Comparison of ENCODE assay signal across 9 mouse cellular contexts in the genomic region with DNA sequence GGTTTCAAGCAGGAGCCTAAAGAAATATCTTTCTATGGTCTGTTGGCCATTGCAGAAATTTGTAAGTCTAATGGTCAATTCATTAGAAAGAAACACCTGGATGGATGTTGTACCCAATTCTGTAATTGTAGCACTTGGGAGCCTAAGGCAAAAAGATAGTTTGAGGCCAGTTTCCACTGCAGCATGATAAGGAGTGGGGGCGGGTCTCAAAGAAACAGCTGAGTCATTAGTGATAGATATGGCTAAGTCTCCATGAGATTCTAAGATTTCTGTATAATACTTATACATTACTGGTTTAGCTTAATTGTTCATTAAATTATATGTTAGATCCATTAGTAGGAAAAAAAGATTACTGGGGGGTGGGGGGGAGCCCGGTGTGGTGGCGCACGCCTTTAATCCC. TPM values are rescaled to one million over a fixed set of nuclear protein-coding genes. Genes with fewer than 3 reads are reported as not detected.
DNase-seq lines count a peak whose midpoint lies in the region; ATAC-seq and TF ChIP-seq lines count a peak whose summit lies in the region.
"Had no signal": no experiment of that assay in that cellular context is flagged by ENCODE, and none has a peak within 500 bp of the region (broad histone marks: within the 10 kb centered on the region; RNA-seq: fewer than 3 reads in every experiment).

No protein-coding gene starts in this region.

- no peak for DNase-seq in heart, postnatal 10 days
- no peak for DNase-seq in embryonic facial prominence, embryonic 10.5 days (ENCODE audit: low spot score)
- peak; percentile 49 for DNase-seq in liver, postnatal 0 days
- no peak for DNase-seq in urinary bladder, postnatal 10 days (ENCODE audit: low spot score)
- DNase-seq in left cerebral cortex, adult 8-10 months (ENCODE audit: low spot score in 2 of 2): no peak
- DNase-seq: cerebellum, adult 9-10 months had no signal

- no peaks in the 10 kb centered on the region for H3K27me3 ChIP-seq in heart, embryonic 11.5 days (ENCODE audit: control insufficient read depth, insufficient read depth, low read length)
- no peaks in the 10 kb centered on the region for H3K27me3 ChIP-seq in megakaryocyte, embryonic 14.5 days (replicated peaks)
- H3K27me3 ChIP-seq in embryonic facial prominence, embryonic 10.5 days (replicated peaks; ENCODE audit: low read depth, poor library complexity, severe bottlenecking): no peaks in the 10 kb centered on the region
- no peaks in the 10 kb centered on the region for H3K27me3 ChIP-seq in liver, postnatal 0 days (ENCODE audit: insufficient read depth, low read length)

- H3K4me1 ChIP-seq in heart, embryonic 11.5 days (ENCODE audit: control insufficient read depth, insufficient read depth, low read length): peaks cover 24% of the 10 kb centered on the region
- peaks cover 58% of the 10 kb centered on the region for H3K4me1 ChIP-seq in megakaryocyte, embryonic 14.5 days
- H3K4me1 ChIP-seq in embryonic facial prominence, embryonic 10.5 days: peaks cover 47% of the 10 kb centered on the region
- H3K4me1 ChIP-seq in liver, postnatal 0 days (ENCODE audit: insufficient read depth): peaks cover 20% of the 10 kb centered on the region

- TF ChIP-seq EP300 in liver, postnatal 0 days (IDR thresholded peaks at IDR 0.05; ENCODE audit: low read depth): no peak

- H3K4me2 ChIP-seq in heart, embryonic 11.5 days: peak overlapping the region; percentile 71
- peak overlapping the region; percentile 79 for H3K4me2 ChIP-seq in liver, postnatal 0 days (ENCODE audit: low read depth, low read length)

- no peak overlapping the region for H3K27ac ChIP-seq in heart, embryonic 11.5 days (ENCODE audit: low read depth, low read length)
- H3K27ac ChIP-seq in embryonic facial prominence, embryonic 10.5 days (replicated peaks): no peak overlapping the region
- H3K27ac ChIP-seq in liver, postnatal 0 days (ENCODE audit: low read depth): peak overlapping the region; percentile 99

- no peak for ATAC-seq in heart, embryonic 11.5 days (replicated peaks; ENCODE audit: insufficient number of reproducible peaks, low FRiP score, low TSS enrichment)
- no peak for ATAC-seq in megakaryocyte, adult 5-6 weeks (ENCODE audit: poor library complexity, severe bottlenecking)
- ATAC-seq in liver, postnatal 0 days: no peak

- intact Hi-C loops in heart, postnatal 10 days (cut with DNase I): no loop called here

- H3K4me3 ChIP-seq in heart, embryonic 11.5 days (ENCODE audit: low read depth, low read length): peak overlapping the region; percentile 81; the same call in 1 of the 2 replicates
- peak overlapping the region; percentile 28 for H3K4me3 ChIP-seq in megakaryocyte, embryonic 14.5 days (replicated peaks)
- peak overlapping the region; percentile 98 for H3K4me3 ChIP-seq in embryonic facial prominence, embryonic 10.5 days
- peak overlapping the region; percentile 96 for H3K4me3 ChIP-seq in liver, postnatal 0 days (ENCODE audit: low read depth, low read length)

- no peaks in the 10 kb centered on the region for H3K36me3 ChIP-seq in heart, embryonic 11.5 days (ENCODE audit: control insufficient read depth, insufficient read depth, low read length)
- peaks cover 32% of the 10 kb centered on the region for H3K36me3 ChIP-seq in megakaryocyte, embryonic 14.5 days (replicated peaks; ENCODE audit: low read length)
- peaks cover 28% of the 10 kb centered on the region for H3K36me3 ChIP-seq in embryonic facial prominence, embryonic 10.5 days (replicated peaks)
- peaks cover 24% of the 10 kb centered on the region for H3K36me3 ChIP-seq in liver, postnatal 0 days (replicated peaks; ENCODE audit: insufficient read depth, low read length)

- H3K9ac ChIP-seq in heart, embryonic 11.5 days (ENCODE audit: low read depth, low read length): no peak overlapping the region
- peak overlapping the region; percentile 79 for H3K9ac ChIP-seq in liver, postnatal 0 days (replicated peaks)

- no peaks in the 10 kb centered on the region for H3K9me3 ChIP-seq in heart, embryonic 11.5 days (replicated peaks; ENCODE audit: control insufficient read depth, low read length)
- H3K9me3 ChIP-seq in megakaryocyte, embryonic 14.5 days: no peaks in the 10 kb centered on the region
- H3K9me3 ChIP-seq in embryonic facial prominence, embryonic 10.5 days: no peaks in the 10 kb centered on the region
- no peaks in the 10 kb centered on the region for H3K9me3 ChIP-seq in liver, postnatal 0 days (ENCODE audit: low read length)

- 71% methylated on average over 4 of the region's 4 CpGs for WGBS in heart, embryonic 11.5 days (ENCODE audit: insufficient replicate concordance)
- WGBS in embryonic facial prominence, embryonic 10.5 days: 87% methylated on average over 4 of the region's 4 CpGs
- 59% methylated on average over 4 of the region's 4 CpGs for WGBS in liver, postnatal 0 days (ENCODE audit: insufficient replicate concordance)

- TF ChIP-seq CTCF in liver, postnatal 0 days (IDR thresholded peaks at IDR 0.05; ENCODE audit: low read depth): no peak

RNA-seq across cellular contexts. Expression of a gene that starts 3.2 kb away (rescaled TPM):
- polyA plus RNA-seq in heart, embryonic 11.5 days (2014; fragmentation: Nextera tagmentation; extraction: Ambion mirVana): 295 and 306 TPM in 2 replicates
- 10 to 100 TPM; 25.1 to 26.0 TPM for total RNA-seq in heart, postnatal 10 days (2021)
- 18.5 and 117 TPM in 2 replicates for polyA plus RNA-seq in megakaryocyte, embryonic 14.5 days (2012; ENCODE audit: insufficient read depth, low replicate concordance)
- 282 and 302 TPM in 2 replicates for total RNA-seq in megakaryocyte, adult 5-6 weeks (2015)
- total RNA-seq in megakaryocyte, adult 5-6 weeks (2017): 143 and 170 TPM in 2 replicates
- polyA plus RNA-seq in embryonic facial prominence, embryonic 10.5 days (2016; fragmentation: Nextera tagmentation; extraction: Ambion mirVana): 384 and 402 TPM in 2 replicates
- 278 and 292 TPM in 2 replicates for polyA plus RNA-seq in liver, postnatal 0 days (2015; fragmentation: Nextera tagmentation; extraction: Ambion mirVana)
- total RNA-seq in left cerebral cortex, adult 8-10 months (2022): 1 to 10 TPM; 1.5 to 4.0 (median 3.0) TPM

RNA-seq across cellular contexts. Expression of a gene that starts 3.3 kb away (rescaled TPM):
- 21.9 and 22.8 TPM in 2 replicates for polyA plus RNA-seq in heart, embryonic 11.5 days (2014; fragmentation: Nextera tagmentation; extraction: Ambion mirVana)
- 10 to 100 TPM; 20.0 to 22.0 TPM for total RNA-seq in heart, postnatal 10 days (2021)
- polyA plus RNA-seq in megakaryocyte, embryonic 14.5 days (2012; ENCODE audit: insufficient read depth, low replicate concordance): 10.7 and 21.6 TPM in 2 replicates
- total RNA-seq in megakaryocyte, adult 5-6 weeks (2015): 14.0 and 16.1 TPM in 2 replicates
- 18.2 and 21.9 TPM in 2 replicates for total RNA-seq in megakaryocyte, adult 5-6 weeks (2017)
- polyA plus RNA-seq in embryonic facial prominence, embryonic 10.5 days (2016; fragmentation: Nextera tagmentation; extraction: Ambion mirVana): 25.2 and 25.9 TPM in 2 replicates
- polyA plus RNA-seq in liver, postnatal 0 days (2015; fragmentation: Nextera tagmentation; extraction: Ambion mirVana): 11.1 and 12.2 TPM in 2 replicates
- 10 to 100 TPM; 16.8 to 18.7 (median 17.9) TPM for total RNA-seq in left cerebral cortex, adult 8-10 months (2022)

Comparison
In these comparisons a context has a peak if more than half of its experiments do, and no peak if none do; other contexts are left out.
1. H3K4me3 ChIP-seq: peak in every context shown above with its lines; median percentile 98 in embryonic facial prominence, embryonic 10.5 days; 96 in liver, postnatal 0 days; 81 in heart, embryonic 11.5 days; 28 in megakaryocyte, embryonic 14.5 days.